Mouse (Mus musculus) CH12.LX (cell line): Measurements from ENCODE around the gene Gm527. TPM values are rescaled to one million over a fixed set of nuclear protein-coding genes. Genes with fewer than 3 reads are reported as not detected.

ENCODE experiments used
- DNase-seq: peaks from one replicate; pipeline ENCODE4 v3.0.0-alpha.2; 2013; ENCODE audit errors: extremely low read depth
- H3K27ac ChIP-seq: 2 replicates; pipeline ENCODE4 v1.5.1; 2012; ENCODE audit warnings: low read depth, mild to moderate bottlenecking, control low read depth, moderate library complexity; ENCODE audit not compliant: insufficient read depth
- H3K27me3 ChIP-seq: replicated peaks from 2 replicates; pipeline ENCODE3; 2012; ENCODE audit warnings: inconsistent platforms
- H3K36me3 ChIP-seq, 2 experiments: replicated peaks in 1 of 2; 2 replicates each; pipeline versions ENCODE3 to v1.6.1; 2012; ENCODE audit warnings: inconsistent platforms in 1 of 2, low read length in 1 of 2, mild to moderate bottlenecking in 1 of 2, mixed read lengths in 1 of 2, moderate library complexity in 1 of 2; ENCODE audit not compliant: control insufficient read depth in 1 of 2, insufficient read depth in 1 of 2
- H3K4me1 ChIP-seq, 2 experiments: 2 replicates each; pipeline ENCODE4 v1.6.1; 2012; ENCODE audit warnings: inconsistent platforms in 1 of 2, moderate library complexity in 1 of 2; ENCODE audit not compliant: insufficient read depth in 2 of 2, control insufficient read depth in 1 of 2
- H3K4me2 ChIP-seq: 2 replicates; pipeline ENCODE4 v1.6.1; 2012; ENCODE audit warnings: low read depth, mild to moderate bottlenecking, control low read depth; ENCODE audit not compliant: poor library complexity, insufficient read depth, severe bottlenecking
- H3K4me3 ChIP-seq, 3 experiments: fragments of 150-350 bp in 1 of 3; sonication (generic) in 1 of 3; replicated peaks in 1 of 3; 2 replicates each; pipeline versions ENCODE3 to v1.5.1; 2011 to 2012; ENCODE audit warnings: low read depth in 2 of 3, low read length in 2 of 3, mild to moderate bottlenecking in 2 of 3, moderate library complexity in 2 of 3, control low read depth in 1 of 3, improper control_type of control experiment in 1 of 3, inconsistent platforms in 1 of 3, mixed read lengths in 1 of 3; ENCODE audit not compliant: poor library complexity in 1 of 3
- H3K79me2 ChIP-seq: replicated peaks from 2 replicates; pipeline ENCODE4 v1.6.1; 2012; ENCODE audit warnings: mild to moderate bottlenecking, moderate library complexity; ENCODE audit not compliant: control insufficient read depth, poor library complexity, insufficient read depth, severe bottlenecking; ENCODE audit errors: extremely low read depth
- H3K9ac ChIP-seq: 2 replicates; pipeline ENCODE4 v1.6.1; 2012; ENCODE audit warnings: low read depth, mild to moderate bottlenecking, control low read depth, moderate library complexity; ENCODE audit not compliant: insufficient read depth
- H3K9me3 ChIP-seq: replicated peaks from 2 replicates; pipeline ENCODE3; 2012; ENCODE audit warnings: low read length, inconsistent platforms, mixed read lengths
- CHD1 ChIP-seq: IDR thresholded peaks from 2 replicates; pipeline ENCODE4 v1.6.1; 2012; ENCODE audit warnings: low read depth, low read length, improper control_type of control experiment, inconsistent platforms
- CHD2 ChIP-seq: IDR thresholded peaks from 2 replicates; pipeline ENCODE4 v1.6.1; 2011; ENCODE audit warnings: low read length, improper control_type of control experiment
- CTCF ChIP-seq, 2 experiments: IDR thresholded peaks in 1 of 2; conservative IDR thresholded peaks in 1 of 2; 2 replicates each; pipeline ENCODE4 v1.5.1; 2011 to 2012; ENCODE audit warnings: low read depth in 2 of 2, low read length in 2 of 2, improper control_type of control experiment in 1 of 2, inconsistent platforms in 1 of 2, mild to moderate bottlenecking in 1 of 2, moderate library complexity in 1 of 2
- E2F4 ChIP-seq: IDR thresholded peaks from 2 replicates; pipeline ENCODE4 v1.6.1; 2011; ENCODE audit warnings: low read depth, low read length, improper control_type of control experiment; ENCODE audit not compliant: insufficient replicate concordance
- ELF1 ChIP-seq: IDR thresholded peaks from 2 replicates; pipeline ENCODE4 v1.6.1; 2014; ENCODE audit warnings: low read depth, mild to moderate bottlenecking, inconsistent platforms, low read length, improper control_type of control experiment
- ETS1 ChIP-seq: conservative IDR thresholded peaks from 2 replicates; pipeline ENCODE4 v1.6.1; 2012; ENCODE audit warnings: low read depth, mild to moderate bottlenecking, inconsistent platforms, low read length, improper control_type of control experiment, moderate library complexity
- GABPA ChIP-seq: IDR thresholded peaks from 2 replicates; pipeline ENCODE4 v1.6.1; 2012; ENCODE audit warnings: low read depth, low read length, improper control_type of control experiment, inconsistent platforms; ENCODE audit not compliant: insufficient replicate concordance
- HCFC1 ChIP-seq: IDR thresholded peaks from 2 replicates; pipeline ENCODE4 v1.6.1; 2012; ENCODE audit warnings: low read depth, mild to moderate bottlenecking, inconsistent platforms, low read length, improper control_type of control experiment
- IRF4 ChIP-seq: IDR thresholded peaks from 2 replicates; pipeline ENCODE4 v1.6.1; 2014; ENCODE audit warnings: low read depth, mild to moderate bottlenecking, inconsistent platforms, low read length, improper control_type of control experiment
- JUN ChIP-seq: IDR thresholded peaks from 2 replicates; pipeline ENCODE4 v1.6.1; 2011; ENCODE audit warnings: low read depth, mild to moderate bottlenecking, low read length, improper control_type of control experiment, moderate library complexity; ENCODE audit not compliant: insufficient read depth
- JUND ChIP-seq: conservative IDR thresholded peaks from 2 replicates; pipeline ENCODE4 v1.6.1; 2011; ENCODE audit warnings: low read depth, low read length, improper control_type of control experiment
- KAT2A ChIP-seq: IDR thresholded peaks from 2 replicates; pipeline ENCODE4 v1.6.1; 2012; ENCODE audit warnings: low read length, improper control_type of control experiment, inconsistent platforms; ENCODE audit not compliant: insufficient replicate concordance
- MAFK ChIP-seq: IDR thresholded peaks from 2 replicates; pipeline ENCODE4 v1.6.1; 2011; ENCODE audit warnings: low read length, improper control_type of control experiment; ENCODE audit not compliant: insufficient replicate concordance
- MAX ChIP-seq: IDR thresholded peaks from 2 replicates; pipeline ENCODE4 v1.6.1; 2011; ENCODE audit warnings: low read length, improper control_type of control experiment
- MAZ ChIP-seq: IDR thresholded peaks from 2 replicates; pipeline ENCODE4 v1.6.1; 2012; ENCODE audit warnings: low read depth, mild to moderate bottlenecking, inconsistent platforms, low read length, improper control_type of control experiment, moderate library complexity
- MEF2A ChIP-seq: IDR thresholded peaks from 2 replicates; pipeline ENCODE4 v1.6.1; 2014; ENCODE audit warnings: low read depth, mild to moderate bottlenecking, inconsistent platforms, low read length, improper control_type of control experiment, borderline replicate concordance
- NELFE ChIP-seq: IDR thresholded peaks from 2 replicates; pipeline ENCODE4 v1.6.1; 2011; ENCODE audit warnings: low read depth, low read length, improper control_type of control experiment
- NRF1 ChIP-seq: IDR thresholded peaks from 2 replicates; pipeline ENCODE4 v1.6.1; 2014; ENCODE audit warnings: low read depth, mild to moderate bottlenecking, inconsistent platforms, low read length, improper control_type of control experiment, moderate library complexity
- POLR2A ChIP-seq: IDR thresholded peaks from 2 replicates; pipeline ENCODE4 v1.6.1; 2011; ENCODE audit warnings: low read depth, mild to moderate bottlenecking, improper control_type of control experiment, low read length
- POLR2AphosphoS2 ChIP-seq: IDR thresholded peaks from 2 replicates; pipeline ENCODE4 v1.6.1; 2011; ENCODE audit warnings: low read depth, low read length, improper control_type of control experiment
- SIN3A ChIP-seq: IDR thresholded peaks from 2 replicates; pipeline ENCODE4 v1.6.1; 2012; ENCODE audit warnings: low read length, improper control_type of control experiment, inconsistent platforms
- SMC3 ChIP-seq: IDR thresholded peaks from 2 replicates; pipeline ENCODE4 v1.6.1; 2011; ENCODE audit warnings: low read depth, low read length, improper control_type of control experiment
- TBP ChIP-seq: conservative IDR thresholded peaks from 2 replicates; pipeline ENCODE4 v1.6.1; 2011; ENCODE audit warnings: low read depth, low read length, improper control_type of control experiment
- UBTF ChIP-seq: IDR thresholded peaks from 2 replicates; pipeline ENCODE4 v1.6.1; 2012; ENCODE audit warnings: low read depth, mild to moderate bottlenecking, inconsistent platforms, low read length, improper control_type of control experiment, moderate library complexity
- USF1 ChIP-seq: IDR thresholded peaks from 2 replicates; pipeline ENCODE4 v1.6.1; 2014; ENCODE audit warnings: low read depth, mild to moderate bottlenecking, inconsistent platforms, low read length, improper control_type of control experiment
- ZC3H11A ChIP-seq: IDR thresholded peaks from 2 replicates; pipeline ENCODE4 v1.6.1; 2012; ENCODE audit warnings: low read depth, mild to moderate bottlenecking, inconsistent platforms, low read length, improper control_type of control experiment
- ZKSCAN1 ChIP-seq: IDR thresholded peaks from 2 replicates; pipeline ENCODE4 v1.6.1; 2012; ENCODE audit warnings: low read depth, inconsistent platforms, low read length, improper control_type of control experiment, borderline replicate concordance
- ZNF384 ChIP-seq: IDR thresholded peaks from 2 replicates; pipeline ENCODE4 v1.6.1; 2012; ENCODE audit warnings: low read depth, low read length, improper control_type of control experiment, inconsistent platforms
- dilution Hi-C: fragments of 300-500 bp; cut with MboI; formaldehyde crosslinking; loops from 2 replicates; pipeline ENCODE4 v1.14.3; 2020; ENCODE audit warnings: low sequenced_read_pairs; ENCODE audit not compliant: extremely low pct_unique_long_range_greater_than_20kb, extremely low pct_ligation_motif_present
- in situ Hi-C: fragments of 300-500 bp; cut with MboI; formaldehyde crosslinking; loops from 3 replicates; pipeline ENCODE4 v1.14.3; 2019; ENCODE audit warnings: low sequenced_read_pairs, low pct_ligation_motif_present, low pct_unique_long_range_greater_than_20kb, mixed read lengths
- polyA plus RNA-seq: library from polyadenylated mRNA; unstranded; fragments of >175 nt; gene quantifications from 2 replicates; pipeline ENCODE4 v1.2.1, GENCODE M21; 2012; ENCODE audit warnings: low read depth; ENCODE audit not compliant: insufficient read length
- total RNA-seq, 2 experiments: library from RNA; depleted of rRNA; stranded (reverse); fragments of 300-350 nt in 1 of 2; fragments of >200 nt in 1 of 2; gene quantifications; 2 replicates each; pipeline ENCODE4 v1.2.3; 2012 to 2014

Gm527 gene
- total and polyA plus RNA-seq, 3 experiments, result 0.93 to 2.6 (median 1.7) TPM

DNA sequence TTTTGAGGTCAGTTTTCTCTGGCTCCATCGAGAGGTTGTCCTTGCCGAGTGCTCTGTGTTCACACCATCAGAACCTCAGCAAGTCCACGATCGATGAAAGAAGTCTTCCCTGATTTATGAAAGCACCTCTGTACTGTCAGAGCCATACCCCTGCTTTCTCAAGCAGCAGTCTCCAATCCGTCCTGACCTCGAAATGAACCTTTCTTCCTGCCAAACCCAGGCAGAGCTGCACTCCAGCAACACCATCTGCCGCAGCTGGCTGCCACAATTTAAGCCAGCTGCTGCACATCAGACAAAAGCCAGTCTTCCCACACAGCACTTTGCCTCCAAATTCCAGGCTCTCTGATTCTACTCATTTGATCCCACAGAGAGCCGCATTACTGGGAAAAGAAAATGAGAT lies 15.2 kb upstream of the Gm527 start:
- in situ Hi-C loops (no loop called here), dilution Hi-C loops (no loop called here)
- Histone ChIP-seq H3K27me3 (peaks cover 2% of the 10 kb centered on the region), H3K36me3 (no peaks in the 10 kb centered on the region), H3K79me2 (no peaks in the 10 kb centered on the region), H3K9ac (no peak overlapping the region), H3K4me1 (0 out of 4 replicates have a peak, but pooled peaks cover 0 to 3% of the 10 kb centered on the region in 2 experiments), H3K4me3 (no peak overlapping the region), H3K4me2 (no peak overlapping the region), H3K9me3 (no peaks in the 10 kb centered on the region), H3K27ac (no peak overlapping the region)
- TF ChIP-seq GABPA (no peak), ETS1 (no peak), HCFC1 (no peak), JUND (no peak), NRF1 (no peak), ZKSCAN1 (no peak), SMC3 (no peak), POLR2AphosphoS2 (no peak), SIN3A (no peak), MAFK (no peak), E2F4 (no peak), ZC3H11A (no peak), USF1 (no peak), NELFE (no peak), UBTF (no peak), ZNF384 (no peak), IRF4 (no peak), MEF2A (no peak), JUN (no peak)
- DNase-seq, result no peak

DNA sequence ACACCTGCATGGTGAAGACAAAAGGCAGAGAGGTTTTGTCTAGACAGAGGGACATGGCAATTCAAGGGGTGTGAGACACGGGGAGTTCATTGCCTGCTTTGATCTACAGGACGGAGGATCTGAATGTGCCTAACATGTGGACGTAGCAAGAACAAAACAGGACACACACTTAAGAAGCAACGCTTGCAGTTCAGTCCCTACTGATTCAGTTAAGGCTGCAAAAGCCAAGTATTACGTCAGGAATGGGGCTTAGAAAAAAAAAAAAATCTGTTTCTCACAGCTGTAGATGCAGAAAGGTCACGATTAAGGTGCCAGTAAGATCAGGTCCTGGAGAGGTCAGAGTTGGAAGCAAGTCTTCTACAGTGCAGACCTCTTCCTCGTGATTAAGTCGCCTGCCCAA lies 14.5 kb upstream of the Gm527 start:
- DNase-seq, result no peak
- 0 out of 4 replicates have a peak, but pooled peaks cover 0 to 3% of the 10 kb centered on the region in 2 experiments for H3K4me1 ChIP-seq
- no peak overlapping the region for H3K4me2 ChIP-seq
- H3K9me3 ChIP-seq, result no peaks in the 10 kb centered on the region
- H3K36me3 ChIP-seq, result no peaks in the 10 kb centered on the region
- no peak overlapping the region for H3K4me3 ChIP-seq
- H3K27me3 ChIP-seq, result peaks cover 2% of the 10 kb centered on the region
- TF ChIP-seq KAT2A (no peak), MAZ (no peak), MAX (no peak), NRF1 (no peak), ETS1 (no peak), CTCF (conservative IDR thresholded peaks at IDR 0.05 in 1 of 2, IDR thresholded peaks at IDR 0.05 in 1 of 2; ENCODE audit: low read depth in 2 of 2, low read length in 2 of 2) (no peak), TBP (no peak), ELF1 (no peak), MAFK (no peak), CHD2 (no peak), CHD1 (no peak), POLR2A (no peak)
- dilution Hi-C loops, result no loop called here
- H3K27ac ChIP-seq, result no peak overlapping the region
- no peaks in the 10 kb centered on the region for H3K79me2 ChIP-seq
- no peak overlapping the region for H3K9ac ChIP-seq
- in situ Hi-C loops, result no loop called here
